Mouse (Mus musculus): Measurements from ENCODE around the gene Slfn1. TPM values are rescaled to one million over a fixed set of nuclear protein-coding genes. Genes with fewer than 3 reads are reported as not detected.

Gene Slfn1
- 0.12 TPM in 1 of 2 replicates, not detected in the other for polyA plus RNA-seq (2016; fragmentation: Nextera tagmentation; extraction: Ambion mirVana)

DNA sequence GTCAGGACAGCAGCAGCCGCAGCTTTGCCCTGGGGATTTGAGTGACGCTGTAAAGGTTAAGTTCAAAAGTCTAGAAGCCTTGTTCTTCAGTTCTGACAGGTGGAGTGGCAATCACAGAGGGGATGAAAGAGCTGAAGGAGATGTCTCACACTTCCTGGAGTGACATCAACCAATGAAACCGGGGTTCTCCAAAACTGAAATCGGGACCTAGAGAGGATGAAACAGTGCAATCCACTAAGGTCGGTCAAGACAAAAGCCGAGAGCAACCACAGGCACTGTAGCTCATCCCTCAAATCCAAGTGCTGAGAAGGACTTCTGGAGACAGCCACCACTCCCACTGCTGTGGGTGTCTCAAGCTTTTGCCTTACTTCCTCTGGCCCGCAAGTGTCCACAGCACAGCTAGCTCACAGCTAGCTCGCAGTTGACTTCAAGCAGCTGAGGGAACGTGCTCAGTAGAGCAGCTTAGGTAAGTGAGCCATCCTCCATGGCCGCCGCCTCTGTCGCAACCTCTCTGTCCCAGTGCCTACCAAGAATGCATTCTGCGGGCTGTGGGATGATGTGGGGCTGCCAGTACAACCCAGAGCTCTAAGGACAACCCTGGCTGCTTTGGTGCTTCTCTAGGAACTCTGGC lies at the start of gene Slfn1:
Gene Slfn1 (plus strand): TSS at position 253 of the 631 bp plus-strand sequence.
- no peaks in the 10 kb centered on the region for H3K4me1 ChIP-seq
- H3K4me3 ChIP-seq: no peak within 1 kb of the TSS
- no peak within 1 kb of the TSS for H3K4me2 ChIP-seq (replicated peaks)
- no peak within 1 kb of the TSS for H3K27ac ChIP-seq
- no peak within 1 kb of the TSS for H3K9ac ChIP-seq
- no peak for ATAC-seq (ENCODE audit: insufficient number of reproducible peaks, insufficient read depth, low FRiP score, low TSS enrichment)
- H3K36me3 ChIP-seq: no peaks in the 10 kb centered on the region
- WGBS: 89% methylated on average over 13 of the region's 13 CpGs
- H3K9me3 ChIP-seq: no peaks in the 10 kb centered on the region
- H3K27me3 ChIP-seq: no peaks in the 10 kb centered on the region

DNA sequence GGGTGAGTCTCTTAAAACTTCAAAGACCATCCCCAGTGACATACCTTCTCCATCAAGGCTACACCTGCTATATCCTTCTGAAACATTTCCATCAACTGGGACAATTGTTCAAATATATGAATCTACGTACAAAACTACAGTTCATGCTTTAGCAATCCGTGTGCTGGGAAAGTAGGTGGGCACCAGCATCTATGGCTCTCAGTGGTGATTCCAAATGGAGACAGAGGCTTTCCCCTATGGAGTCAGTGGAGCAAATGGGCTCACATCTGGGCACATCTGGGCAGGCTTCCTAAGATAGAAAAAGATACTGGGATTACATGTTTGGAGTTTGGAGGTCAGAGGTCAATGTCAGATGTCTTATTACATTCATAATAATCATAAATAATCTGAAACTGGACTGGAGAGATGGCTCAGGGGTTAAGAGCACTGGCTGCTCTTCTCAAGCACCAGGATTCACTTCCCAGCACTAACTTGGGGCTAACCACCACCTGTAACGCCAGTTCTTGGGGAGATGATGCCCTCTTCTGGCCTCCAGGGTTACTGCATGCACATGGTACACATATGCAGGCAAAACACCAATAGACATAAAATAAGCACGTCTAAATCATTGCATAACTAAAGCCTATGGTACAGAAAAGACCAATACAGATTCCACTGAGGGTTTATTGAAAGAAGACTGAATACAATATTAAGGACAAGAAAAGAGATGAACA lies 48.5 kb upstream of the Slfn1 start:
- no peaks in the 10 kb centered on the region for H3K36me3 ChIP-seq
- no peak overlapping the region for H3K4me2 ChIP-seq (replicated peaks)
- WGBS: 76% methylated on average over 4 of the region's 4 CpGs
- no peak for ATAC-seq (ENCODE audit: insufficient number of reproducible peaks, insufficient read depth, low FRiP score, low TSS enrichment)
- H3K9me3 ChIP-seq: no peaks in the 10 kb centered on the region
- H3K27me3 ChIP-seq: no peaks in the 10 kb centered on the region
- H3K4me3 ChIP-seq: no peak overlapping the region
- H3K27ac ChIP-seq: no peak overlapping the region
- H3K4me1 ChIP-seq: no peaks in the 10 kb centered on the region
- H3K9ac ChIP-seq: no peak overlapping the region

DNA sequence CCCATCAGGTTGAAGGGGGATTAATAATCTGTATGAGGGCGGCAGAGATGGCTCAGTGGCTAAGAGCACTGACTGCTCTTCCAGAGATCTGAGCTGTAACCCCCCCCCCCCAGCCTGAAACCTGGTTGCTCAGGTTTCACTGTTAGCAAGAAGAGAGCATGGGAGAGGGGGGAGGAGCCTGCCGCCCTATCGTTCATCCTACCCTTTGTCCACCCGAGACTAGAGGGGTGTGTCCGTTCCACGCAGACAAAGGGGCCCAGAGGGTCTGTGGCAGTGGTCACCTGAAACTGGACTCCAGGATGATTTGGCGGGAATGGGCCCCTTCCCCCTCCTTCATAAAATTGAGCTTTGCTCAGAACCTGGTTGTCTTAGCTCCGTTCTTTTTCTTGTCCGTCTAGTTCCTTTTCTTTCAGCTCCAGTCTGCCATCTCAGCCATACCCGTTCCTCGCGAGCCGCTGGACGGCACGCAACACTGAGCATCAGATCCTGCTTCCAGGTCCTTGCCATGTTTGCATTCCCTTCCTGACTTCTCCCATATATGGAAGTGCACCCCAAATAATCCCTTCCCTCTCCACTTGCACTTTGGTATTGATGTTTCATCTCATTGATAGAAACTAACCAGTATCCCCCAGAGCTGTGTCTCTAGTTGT lies 46.2 kb upstream of the Slfn1 start:
- Histone ChIP-seq H3K27me3 (no peaks in the 10 kb centered on the region), H3K9ac (no peak overlapping the region), H3K4me1 (no peaks in the 10 kb centered on the region), H3K4me3 (no peak overlapping the region), H3K9me3 (no peaks in the 10 kb centered on the region), H3K27ac (no peak overlapping the region), H3K4me2 (replicated peaks) (no peak overlapping the region), H3K36me3 (no peaks in the 10 kb centered on the region)
- 83% methylated on average over 15 of the region's 15 CpGs for WGBS
- no peak for ATAC-seq (ENCODE audit: insufficient number of reproducible peaks, insufficient read depth, low FRiP score, low TSS enrichment)

DNA sequence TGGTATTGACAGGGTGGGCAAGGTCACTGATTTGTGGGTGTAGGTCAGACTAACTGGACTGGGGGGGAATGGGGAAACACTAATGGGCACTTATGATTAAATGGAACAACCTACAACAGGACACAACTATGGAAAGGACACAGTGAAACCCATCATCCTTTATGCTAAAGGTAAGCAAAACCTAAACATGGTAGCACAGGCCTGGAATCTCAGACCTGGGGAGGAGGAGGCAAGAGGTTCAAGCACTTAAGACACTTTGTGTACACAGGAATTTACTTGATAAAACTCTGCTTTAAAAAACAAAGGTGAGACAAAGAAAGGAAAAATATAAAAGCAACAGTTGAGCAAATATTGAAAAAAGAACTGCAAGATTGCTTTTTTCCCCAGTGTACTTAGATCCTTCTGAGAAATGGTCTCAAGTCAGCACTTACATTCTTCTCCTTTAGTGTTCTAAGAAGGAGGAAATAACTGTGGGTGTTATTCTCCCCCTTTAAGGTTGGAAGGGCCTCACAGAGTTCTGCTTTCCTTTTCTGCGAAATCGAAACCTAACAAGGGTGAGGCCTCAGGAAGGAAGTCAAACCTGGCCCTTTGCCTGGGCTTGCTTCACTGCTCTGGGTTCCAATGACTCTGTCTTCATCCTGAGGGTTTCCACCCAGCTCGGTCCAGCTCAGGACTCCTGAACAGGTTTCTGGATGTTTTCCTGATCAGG lies 38.8 kb upstream of the Slfn1 start:
- WGBS: 65% methylated on average over 3 of the region's 3 CpGs
- H3K27ac ChIP-seq: no peak overlapping the region
- no peaks in the 10 kb centered on the region for H3K4me1 ChIP-seq
- ATAC-seq (ENCODE audit: insufficient number of reproducible peaks, insufficient read depth, low FRiP score, low TSS enrichment): no peak
- H3K9ac ChIP-seq: no peak overlapping the region
- no peak overlapping the region for H3K4me2 ChIP-seq (replicated peaks)
- no peak overlapping the region for H3K4me3 ChIP-seq
- H3K27me3 ChIP-seq: no peaks in the 10 kb centered on the region
- H3K9me3 ChIP-seq: no peaks in the 10 kb centered on the region
- H3K36me3 ChIP-seq: no peaks in the 10 kb centered on the region

DNA sequence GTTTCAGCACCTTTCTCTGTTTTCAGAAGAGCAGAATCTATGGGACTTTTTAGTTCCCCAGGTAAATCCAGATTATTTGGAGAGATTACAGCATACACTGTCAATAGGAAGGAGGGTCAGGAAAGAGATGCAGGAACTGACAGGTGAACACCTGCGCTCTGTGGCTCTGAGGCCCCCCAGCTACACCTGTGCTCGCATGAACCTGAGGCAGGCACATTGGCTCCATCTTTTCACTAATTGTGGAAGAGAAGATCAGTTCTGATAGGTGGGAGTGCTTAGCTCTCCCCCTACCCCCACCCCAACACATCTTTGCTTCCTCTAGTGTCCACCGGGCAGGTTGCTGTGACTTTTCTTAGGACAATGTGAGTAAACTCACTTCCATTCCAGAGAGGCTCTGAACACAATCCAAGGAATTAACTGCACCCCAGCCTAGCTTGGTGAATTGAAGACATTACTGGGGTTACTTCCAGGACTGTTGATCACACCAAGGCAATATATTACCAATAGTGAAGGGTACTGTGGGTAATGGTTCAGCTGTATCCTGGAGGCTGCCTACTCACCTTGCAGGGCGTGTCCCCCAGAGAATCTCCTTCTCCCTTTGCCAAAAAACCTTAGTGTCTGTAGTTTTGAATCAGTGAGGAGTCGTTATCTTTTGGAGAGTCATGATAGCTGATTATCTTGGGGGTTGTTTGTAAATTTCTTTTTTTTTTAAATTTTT lies 38.1 kb upstream of the Slfn1 start:
- H3K4me2 ChIP-seq (replicated peaks): no peak overlapping the region
- H3K9me3 ChIP-seq: no peaks in the 10 kb centered on the region
- no peaks in the 10 kb centered on the region for H3K27me3 ChIP-seq
- no peaks in the 10 kb centered on the region for H3K4me1 ChIP-seq
- H3K36me3 ChIP-seq: no peaks in the 10 kb centered on the region
- H3K9ac ChIP-seq: no peak overlapping the region
- ATAC-seq (ENCODE audit: insufficient number of reproducible peaks, insufficient read depth, low FRiP score, low TSS enrichment): no peak
- no peak overlapping the region for H3K27ac ChIP-seq
- H3K4me3 ChIP-seq: no peak overlapping the region
- 81% methylated on average over 5 of the region's 5 CpGs for WGBS

DNA sequence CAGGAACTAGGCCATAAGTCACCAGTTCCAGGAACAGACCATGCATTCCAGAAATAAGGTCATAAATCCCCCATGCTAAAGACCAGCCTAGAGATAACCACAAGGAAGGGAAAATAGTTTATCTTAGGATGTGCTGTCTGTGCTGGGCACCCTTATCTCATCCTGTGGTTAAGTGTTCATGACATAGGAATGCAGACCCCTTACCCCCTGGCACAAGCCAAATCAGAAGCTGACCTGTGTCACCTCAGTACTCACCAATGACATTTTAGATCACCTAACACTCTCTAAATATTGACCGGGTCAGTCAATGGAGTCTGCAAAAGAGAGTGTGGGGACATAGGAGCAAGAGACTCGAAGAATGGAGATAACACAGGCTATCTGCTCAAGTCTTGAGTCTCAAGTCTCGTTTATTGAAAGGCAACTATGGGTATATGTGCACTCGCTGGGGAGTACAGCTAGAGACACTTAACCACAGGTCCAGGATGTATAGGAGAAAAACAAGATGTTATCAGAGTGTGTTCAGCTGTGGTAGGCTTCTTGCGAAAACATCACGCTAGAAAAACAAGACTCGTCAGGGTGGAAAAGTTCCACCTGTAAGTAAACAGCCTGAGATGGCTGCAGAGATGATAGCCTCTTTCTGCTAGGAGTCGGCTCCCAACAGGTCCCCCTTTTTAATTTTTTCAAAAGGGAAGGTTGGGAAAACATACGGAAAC lies 37.0 kb upstream of the Slfn1 start:
- H3K9me3 ChIP-seq: no peaks in the 10 kb centered on the region
- no peak overlapping the region for H3K27ac ChIP-seq
- 82% methylated on average over 9 of the region's 9 CpGs for WGBS
- H3K27me3 ChIP-seq: no peaks in the 10 kb centered on the region
- no peaks in the 10 kb centered on the region for H3K36me3 ChIP-seq
- H3K4me1 ChIP-seq: no peaks in the 10 kb centered on the region
- ATAC-seq (ENCODE audit: insufficient number of reproducible peaks, insufficient read depth, low FRiP score, low TSS enrichment): no peak
- no peak overlapping the region for H3K4me3 ChIP-seq
- H3K9ac ChIP-seq: no peak overlapping the region
- H3K4me2 ChIP-seq (replicated peaks): no peak overlapping the region

DNA sequence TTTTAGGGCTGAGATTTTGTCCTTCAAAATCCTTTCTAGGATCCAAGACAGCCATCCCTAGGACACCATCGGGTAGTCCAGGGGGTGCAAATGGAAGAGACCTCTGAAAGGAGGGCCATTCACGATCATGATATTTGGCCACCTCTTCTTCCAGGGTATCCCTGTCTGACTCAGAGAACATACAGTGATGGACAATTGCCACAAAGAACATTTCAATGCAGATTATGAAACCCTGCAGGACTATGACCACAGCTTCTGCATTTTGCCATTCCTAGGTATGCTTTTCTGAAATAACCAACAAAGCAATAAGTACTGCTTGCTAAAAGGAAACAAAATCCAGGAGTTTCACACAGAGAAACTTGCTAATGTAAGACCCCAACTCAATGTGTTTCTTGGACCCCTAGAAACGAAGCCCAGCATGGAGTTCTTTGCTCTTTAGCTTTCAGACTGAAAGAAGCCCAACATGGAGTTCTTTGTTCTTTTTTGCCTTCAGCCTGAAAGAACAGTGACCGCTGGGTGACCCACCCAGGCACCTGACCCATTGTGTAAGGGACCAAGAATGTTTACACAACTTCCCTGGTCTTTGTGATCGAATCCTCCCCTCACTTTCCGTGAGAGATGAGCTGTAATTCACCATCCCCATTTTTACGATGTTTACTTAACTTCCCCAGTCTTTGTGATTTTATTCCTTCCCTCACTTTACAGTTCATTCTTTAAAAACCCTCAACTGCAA lies 33.7 kb upstream of the Slfn1 start:
- 68% methylated on average over 7 of the region's 7 CpGs for WGBS

DNA sequence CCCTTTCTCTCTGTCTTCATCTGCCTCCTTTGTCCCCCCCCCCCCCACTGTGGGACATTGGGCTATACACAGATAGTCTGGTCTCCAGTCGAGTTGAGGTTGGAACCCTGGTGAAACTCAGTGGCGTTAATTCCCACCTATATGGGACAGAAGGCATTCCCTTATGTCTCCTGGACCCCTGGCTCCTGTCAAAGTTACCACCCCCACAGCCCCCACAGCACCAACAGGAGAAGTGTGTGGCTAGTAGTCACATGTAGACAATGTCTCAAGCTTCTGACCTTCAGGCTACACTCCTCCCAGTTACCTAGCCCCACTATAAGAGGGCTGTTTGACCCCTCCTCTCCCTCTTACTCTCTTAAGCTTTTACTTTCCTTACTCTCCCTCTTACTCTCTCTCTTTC lies 32.5 kb upstream of the Slfn1 start:
- H3K4me1 ChIP-seq: no peaks in the 10 kb centered on the region
- no peak overlapping the region for H3K9ac ChIP-seq
- no peak for ATAC-seq (ENCODE audit: insufficient number of reproducible peaks, insufficient read depth, low FRiP score, low TSS enrichment)
- 82% methylated on average over 2 of the region's 2 CpGs for WGBS
- no peaks in the 10 kb centered on the region for H3K36me3 ChIP-seq
- no peak overlapping the region for H3K27ac ChIP-seq
- H3K4me2 ChIP-seq (replicated peaks): no peak overlapping the region
- H3K4me3 ChIP-seq: no peak overlapping the region
- no peaks in the 10 kb centered on the region for H3K27me3 ChIP-seq
- H3K9me3 ChIP-seq: no peaks in the 10 kb centered on the region

More for the DNA sequence above, 33.7 kb upstream of the Slfn1 start:
- Histone ChIP-seq H3K36me3 (no peaks in the 10 kb centered on the region), H3K27ac (no peak overlapping the region), H3K9me3 (no peaks in the 10 kb centered on the region), H3K4me1 (no peaks in the 10 kb centered on the region), H3K27me3 (no peaks in the 10 kb centered on the region), H3K4me2 (replicated peaks) (no peak overlapping the region), H3K4me3 (no peak overlapping the region), H3K9ac (no peak overlapping the region)
- ATAC-seq (ENCODE audit: insufficient number of reproducible peaks, insufficient read depth, low FRiP score, low TSS enrichment): no peak

DNA sequence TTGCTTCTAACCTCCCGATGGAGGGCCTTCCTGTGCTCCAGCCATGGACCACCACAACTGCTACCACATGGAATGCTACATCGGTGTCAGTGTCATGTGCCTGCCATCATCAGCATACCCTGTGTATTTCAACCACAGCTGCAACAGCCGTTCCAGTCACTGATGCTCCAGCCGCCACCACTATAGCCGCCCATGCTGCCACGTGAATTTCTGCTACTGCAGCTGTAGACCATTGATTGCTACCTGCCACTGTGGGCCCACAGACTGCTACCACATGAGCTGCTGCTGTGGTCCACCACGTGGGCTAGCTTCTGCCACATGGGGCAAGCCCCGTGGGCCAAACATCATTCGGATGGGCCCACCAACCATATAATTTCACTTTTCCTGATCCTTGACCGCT lies 31.9 kb upstream of the Slfn1 start:
- Histone ChIP-seq H3K36me3 (no peaks in the 10 kb centered on the region), H3K4me3 (no peak overlapping the region), H3K9me3 (no peaks in the 10 kb centered on the region), H3K9ac (no peak overlapping the region), H3K4me2 (replicated peaks) (no peak overlapping the region), H3K4me1 (no peaks in the 10 kb centered on the region), H3K27ac (no peak overlapping the region), H3K27me3 (no peaks in the 10 kb centered on the region)
- WGBS: 89% methylated on average over 10 of the region's 10 CpGs
- ATAC-seq (ENCODE audit: insufficient number of reproducible peaks, insufficient read depth, low FRiP score, low TSS enrichment): no peak

DNA sequence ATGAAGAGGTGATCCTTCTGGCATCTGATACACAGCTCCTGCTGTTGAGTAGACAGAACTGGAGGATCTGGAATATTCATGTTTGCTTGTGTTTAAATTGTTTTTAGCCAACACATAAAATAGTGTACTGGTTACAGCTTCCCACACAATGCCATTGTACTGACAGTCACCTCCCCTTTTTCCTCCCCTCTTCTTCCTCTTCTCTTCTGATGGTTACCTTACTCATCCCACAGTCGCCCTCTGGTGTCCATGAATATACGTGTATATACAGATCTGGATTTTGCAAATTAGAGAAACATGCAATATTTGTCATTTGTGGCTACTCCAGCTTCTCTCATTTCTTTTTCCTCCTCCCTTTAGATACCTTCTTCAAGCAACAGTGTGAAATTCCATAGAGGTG lies 1.5 kb upstream of the Slfn1 start:
- Histone ChIP-seq H3K4me3 (no peak overlapping the region), H3K36me3 (no peaks in the 10 kb centered on the region), H3K9me3 (no peaks in the 10 kb centered on the region), H3K27ac (no peak overlapping the region), H3K4me1 (no peaks in the 10 kb centered on the region), H3K4me2 (replicated peaks) (no peak overlapping the region), H3K27me3 (no peaks in the 10 kb centered on the region), H3K9ac (no peak overlapping the region)
- 45% methylated on average over 2 of the region's 2 CpGs for WGBS
- ATAC-seq (ENCODE audit: insufficient number of reproducible peaks, insufficient read depth, low FRiP score, low TSS enrichment): no peak
